Mouse (Mus musculus): ENCODE data around the gene Acsf2. TPM values are rescaled to one million over a fixed set of nuclear protein-coding genes. Genes with fewer than 3 reads are reported as not detected.

Acsf2 gene
- polyA plus RNA-seq, 1 experiment: 50.5 TPM

DNA sequence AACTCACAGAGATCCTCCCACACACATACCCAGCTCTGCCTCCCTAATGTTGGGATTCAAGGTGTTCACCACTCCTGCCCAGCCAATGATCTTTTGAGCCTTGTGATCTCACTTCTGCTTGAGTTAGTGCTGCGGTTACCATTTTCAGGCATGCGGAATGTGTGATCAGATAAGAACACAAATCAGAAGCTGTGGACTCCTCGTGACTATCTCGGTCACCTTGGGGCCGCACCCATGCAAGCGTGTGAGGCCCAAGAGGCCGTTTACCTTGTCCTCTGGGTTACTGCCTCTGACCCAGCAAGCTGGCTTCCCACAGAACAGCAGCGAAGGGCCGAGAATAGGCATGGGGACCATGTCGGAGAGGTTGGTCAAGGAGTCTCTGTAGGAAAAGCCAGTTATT is 92.7 kb downstream of the Acsf2 start:
- no peak for TF ChIP-seq POLR2A (IDR thresholded peaks at IDR 0.05; ENCODE audit: low read depth, low read length)
- no peak for TF ChIP-seq CTCF (IDR thresholded peaks at IDR 0.05; ENCODE audit: extremely low read depth, insufficient read length, insufficient replicate concordance, low read depth, low read length)
- Histone ChIP-seq H3K36me3 (ENCODE audit: control insufficient read depth, insufficient read depth, low read length) (no peaks in the 10 kb centered on the region), H3K4me1 (ENCODE audit: control insufficient read depth, insufficient read depth, insufficient read length, low read length) (peaks cover 16% of the 10 kb centered on the region; the same call in 1 of the 2 replicates), H3K27me3 (ENCODE audit: control insufficient read depth, insufficient read depth, low read length) (no peaks in the 10 kb centered on the region), H3K27ac (ENCODE audit: insufficient read depth, low read depth, low read length) (no peak overlapping the region), H3K4me3 (ENCODE audit: low read depth, low read length) (no peak overlapping the region)
- 36% methylated on average over 10 of the region's 10 CpGs for WGBS

Other genes starting within 250 kb of the Acsf2 start
- gene Abcc3, start 208.9 kb downstream of the Acsf2 start, polyA plus RNA-seq (2012; rRNA removed): 42.4 and 188 TPM in 2 replicates
- 6.9 and 10.7 TPM in 2 replicates for gene Cacna1g, start 127.7 kb downstream of the Acsf2 start, polyA plus RNA-seq (2012; rRNA removed)
- gene Spata20, start 115.7 kb downstream of the Acsf2 start, polyA plus RNA-seq (2012; rRNA removed): 0.09 TPM in 1 of 2 replicates, not detected in the other
- gene Epn3, start 101.9 kb downstream of the Acsf2 start, polyA plus RNA-seq (2012; rRNA removed): 2.6 and 9.9 TPM in 2 replicates
- 1.1 and 1.4 TPM in 2 replicates for gene Mycbpap, start 80.1 kb downstream of the Acsf2 start, polyA plus RNA-seq (2012; rRNA removed)
- 3.7 and 8.4 TPM in 2 replicates for gene Rsad1, start 52.6 kb downstream of the Acsf2 start, polyA plus RNA-seq (2012; rRNA removed)
- gene Chad, start 36.8 kb downstream of the Acsf2 start, polyA plus RNA-seq (2012; rRNA removed): 0.91 and 13.9 TPM in 2 replicates
- 88.1 and 169 TPM in 2 replicates for gene Lrrc59, start 27.9 kb upstream of the Acsf2 start, polyA plus RNA-seq (2012; rRNA removed)
- gene Mrpl27, start 51.9 kb upstream of the Acsf2 start, polyA plus RNA-seq (2012; rRNA removed): 25.8 and 45.7 TPM in 2 replicates
- 0.85 and 2.8 TPM in 2 replicates for gene Eme1, start 52.1 kb upstream of the Acsf2 start, polyA plus RNA-seq (2012; rRNA removed)
- gene Xylt2, start 75.6 kb upstream of the Acsf2 start, polyA plus RNA-seq (2012; rRNA removed): 12.2 and 27.0 TPM in 2 replicates
- not detected in 2 replicates for gene Gm11541, start 102.6 kb upstream of the Acsf2 start, polyA plus RNA-seq (2012; rRNA removed)
- gene Cdc34b, start 139.9 kb upstream of the Acsf2 start, polyA plus RNA-seq (2012; rRNA removed): 0.13 TPM in 1 of 2 replicates, not detected in the other
- gene Tmem92, start 180.8 kb upstream of the Acsf2 start, polyA plus RNA-seq (2012; rRNA removed): 0.10 TPM in 1 of 2 replicates, not detected in the other